Mouse (Mus musculus) cerebellum, adult 2 months (tissue): ENCODE measurements around the gene Adgrl2.

Source experiments
- CTCF ChIP-seq: fragments of 200-500 bp; IDR thresholded peaks from 2 replicates; pipeline ENCODE4 v1.5.1; 2011; ENCODE audit warnings: low read depth, mild to moderate bottlenecking, control low read depth, low read length, moderate library complexity, borderline replicate concordance; ENCODE audit not compliant: insufficient read depth
- POLR2A ChIP-seq: fragments of 200-500 bp; IDR thresholded peaks from 2 replicates; pipeline ENCODE4 v1.6.1; 2011; ENCODE audit warnings: low read length, control low read depth, borderline replicate concordance; ENCODE audit not compliant: insufficient read depth

- TF ChIP-seq POLR2A (no peak), CTCF (no peak)
Observed at GRCm38 (mm10) chr3:148988293-148988995, 1.9 kb downstream of the Adgrl2 start.
